8 mouse cellular contexts compared by ENCODE assay signal in genomic region chr12:79362219-79362618, GRCm38 (mm10).
A peak's percentile ranks its signal among the peaks of the same experiment; 100 is the strongest.
DNase-seq lines count a peak whose midpoint lies in the region; ATAC-seq and TF ChIP-seq lines count a peak whose summit lies in the region.

No protein-coding gene starts in this region.

- 66% methylated on average over 1 of the region's 1 CpGs for WGBS in forebrain, postnatal 0 days
- 69% methylated on average over 1 of the region's 1 CpGs for WGBS in forebrain, embryonic 12.5 days

- no peaks in the 10 kb centered on the region for H3K27me3 ChIP-seq in forebrain, postnatal 0 days (ENCODE audit: insufficient read depth, low read length)
- no peaks in the 10 kb centered on the region for H3K27me3 ChIP-seq in forebrain, embryonic 12.5 days
- H3K27me3 ChIP-seq in testis, adult 2 months (ENCODE audit: control insufficient read depth, insufficient read depth, low read length) = no peaks in the 10 kb centered on the region

- no peak overlapping the region for H3K4me3 ChIP-seq in forebrain, postnatal 0 days (ENCODE audit: low read depth, low read length)
- H3K4me3 ChIP-seq in forebrain, embryonic 12.5 days (replicated peaks) = no peak overlapping the region
- H3K4me3 ChIP-seq in testis, adult 2 months (ENCODE audit: control insufficient read depth, low read depth, low read length) = no peak overlapping the region

- no peak overlapping the region for H3K27ac ChIP-seq in forebrain, postnatal 0 days (ENCODE audit: low read depth, low read length)
- H3K27ac ChIP-seq in forebrain, embryonic 12.5 days = no peak overlapping the region
- H3K27ac ChIP-seq in testis, adult 2 months (ENCODE audit: control insufficient read depth, insufficient read depth, low read depth, low read length) = no peak overlapping the region

- H3K36me3 ChIP-seq in forebrain, postnatal 0 days (ENCODE audit: insufficient read depth) = no peaks in the 10 kb centered on the region
- no peaks in the 10 kb centered on the region for H3K36me3 ChIP-seq in forebrain, embryonic 12.5 days (replicated peaks)
- H3K36me3 ChIP-seq in testis, adult 2 months (ENCODE audit: control insufficient read depth, insufficient read depth, low read length) = no peaks in the 10 kb centered on the region

- TF ChIP-seq POLR2A in testis, adult 2 months (IDR thresholded peaks at IDR 0.05; ENCODE audit: control insufficient read depth, low read depth, low read length) = no peak

- no peaks in the 10 kb centered on the region for H3K9me3 ChIP-seq in forebrain, postnatal 0 days (ENCODE audit: low read length)
- H3K9me3 ChIP-seq in forebrain, embryonic 12.5 days = 0 out of 2 replicates have a peak, but pooled peaks cover 3% of the 10 kb centered on the region

- no peak overlapping the region for H3K9ac ChIP-seq in forebrain, postnatal 0 days
- no peak overlapping the region for H3K9ac ChIP-seq in forebrain, embryonic 12.5 days

- peak; percentile 59 for TF ChIP-seq CTCF in forebrain, postnatal 0 days (IDR thresholded peaks at IDR 0.05; ENCODE audit: low read depth)
- peak; percentile 18; the same call in 1 of the 2 replicates for TF ChIP-seq CTCF in testis, adult 2 months (IDR thresholded peaks at IDR 0.05; ENCODE audit: control insufficient read depth, insufficient read depth, insufficient replicate concordance, low read depth, low read length)

- no peak for ATAC-seq in forebrain, postnatal 0 days
- no peak for ATAC-seq in forebrain, embryonic 12.5 days (ENCODE audit: low FRiP score)

- DNase-seq in forebrain, postnatal 0 days = peak; percentile 33
- no peak for DNase-seq in testis, postnatal 14 days (ENCODE audit: low spot score)
- DNase-seq in induced T-regulatory cell, adult 2 months (ENCODE audit: low read depth) = peak; percentile 66
- DNase-seq in spleen, postnatal 4 days (ENCODE audit: low spot score in 2 of 2) = peak; percentile 44 to 74
- no peak for DNase-seq in urinary bladder, adult 18-20 months (ENCODE audit: low spot score in 2 of 2)
- no peak for DNase-seq in gastrocnemius, adult 18-20 months (ENCODE audit: low spot score)

- H3K4me1 ChIP-seq in forebrain, postnatal 0 days (ENCODE audit: insufficient read depth) = no peaks in the 10 kb centered on the region
- H3K4me1 ChIP-seq in forebrain, embryonic 12.5 days = 0 out of 2 replicates have a peak, but pooled peaks cover 2% of the 10 kb centered on the region
- no peaks in the 10 kb centered on the region for H3K4me1 ChIP-seq in testis, adult 2 months (ENCODE audit: control insufficient read depth, insufficient read depth, low read length)

- H3K4me2 ChIP-seq in forebrain, postnatal 0 days (ENCODE audit: low read depth) = no peak overlapping the region
- no peak overlapping the region for H3K4me2 ChIP-seq in forebrain, embryonic 12.5 days

Comparison
In these comparisons a context has a peak if more than half of its experiments do, and no peak if none do; other contexts are left out.
1. DNase-seq: peak in forebrain, postnatal 0 days (single experiment), induced T-regulatory cell, adult 2 months (single experiment) and spleen, postnatal 4 days (2 of 2); none in testis, postnatal 14 days (single experiment), urinary bladder, adult 18-20 months (0 of 2) and gastrocnemius, adult 18-20 months (single experiment).